Mouse (Mus musculus) gastrocnemius, adult 8-10 months (tissue): ENCODE results near the gene Myh3. TPM values are rescaled to one million over a fixed set of nuclear protein-coding genes. Genes with fewer than 3 reads are reported as not detected.
A peak's percentile ranks its signal among the peaks of the same experiment; 100 is the strongest.

ENCODE experiments used
- DNase-seq, 2 experiments: peaks; one replicate each; pipeline ENCODE4 v3.0.0; 2022; ENCODE audit warnings: low spot score in 2 of 2
- total RNA-seq, 4 experiments: library from RNA; stranded (reverse); gene quantifications; 2 replicates each; pipeline ENCODE4 v1.2.4; 2022

Myh3 gene
- 1 to 10 TPM; 4.4 to 9.9 (median 6.9) TPM for total RNA-seq

DNA sequence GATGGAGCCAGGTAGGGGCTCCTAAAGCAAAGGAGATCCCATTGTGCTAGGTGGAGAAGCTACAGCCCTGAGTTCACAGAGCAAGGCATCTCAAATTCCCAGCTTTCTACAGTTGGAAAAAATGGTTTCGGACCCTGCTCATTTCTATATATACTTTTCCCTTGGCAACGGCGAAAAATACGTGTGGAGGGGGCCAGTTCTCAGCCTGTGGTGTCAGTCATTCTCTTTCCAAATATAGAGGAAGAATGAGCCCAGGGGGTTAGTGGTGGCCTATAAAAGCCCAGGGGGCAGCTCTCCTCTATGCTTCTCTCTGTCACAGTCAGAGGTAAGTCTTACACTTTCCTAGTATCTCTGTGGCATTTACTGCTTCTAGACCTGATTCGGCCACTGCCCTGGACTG, at the start of gene Myh3:
Myh3 (plus strand) TSS at position 301 of the 400 bp plus-strand sequence.
- DNase-seq, result no peak

DNA sequence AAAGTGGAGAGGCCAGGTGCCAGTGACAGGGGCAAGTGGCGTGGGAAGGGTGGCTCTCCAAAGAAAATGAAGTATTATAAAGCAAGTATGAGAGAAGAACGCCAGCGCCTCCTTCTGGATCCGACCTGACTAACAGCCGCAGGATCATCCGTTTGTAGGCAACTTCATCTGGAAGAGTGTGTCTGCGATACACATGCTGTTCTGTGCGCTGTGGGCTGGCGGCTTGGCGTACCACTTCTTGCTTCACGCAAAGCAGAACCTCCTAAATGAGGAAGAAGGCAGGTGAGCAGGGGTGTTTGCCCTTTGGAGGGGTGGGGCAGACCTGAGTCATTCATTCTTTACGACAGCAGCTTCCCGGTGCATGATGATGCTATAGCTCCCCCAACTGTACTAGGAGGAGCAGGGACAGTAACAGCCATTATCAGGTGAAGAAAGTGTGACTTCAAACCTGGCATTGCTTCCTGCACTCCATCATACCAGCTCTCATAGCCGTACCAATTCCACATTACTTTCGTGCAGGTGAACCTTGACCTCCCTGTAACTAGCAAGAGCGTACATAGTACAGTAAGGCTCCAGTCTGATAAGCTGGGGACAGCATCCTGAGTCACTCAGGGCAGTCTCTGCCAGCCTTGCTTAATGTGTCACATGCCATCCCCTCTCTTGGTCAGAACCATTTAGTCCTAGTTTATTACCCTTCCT, 47.0 kb upstream of the Myh3 start:
- DNase-seq, result no peak

DNA sequence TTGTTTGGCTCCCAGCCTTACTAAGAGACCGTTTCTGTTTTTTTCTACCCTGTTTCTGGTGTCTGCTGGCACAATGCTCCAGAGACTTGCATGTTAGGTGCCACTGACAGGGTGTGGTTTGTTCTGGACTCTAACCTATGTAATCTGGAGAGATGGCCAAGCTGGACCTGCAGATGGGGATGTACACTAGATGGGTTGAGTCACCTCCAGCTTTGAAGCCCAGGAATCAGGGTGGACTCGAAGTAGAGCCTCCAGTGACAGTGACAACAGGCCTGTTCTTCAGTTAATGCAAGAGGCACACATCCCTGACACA, 46.5 kb upstream of the Myh3 start:
- DNase-seq, result no peak

DNA sequence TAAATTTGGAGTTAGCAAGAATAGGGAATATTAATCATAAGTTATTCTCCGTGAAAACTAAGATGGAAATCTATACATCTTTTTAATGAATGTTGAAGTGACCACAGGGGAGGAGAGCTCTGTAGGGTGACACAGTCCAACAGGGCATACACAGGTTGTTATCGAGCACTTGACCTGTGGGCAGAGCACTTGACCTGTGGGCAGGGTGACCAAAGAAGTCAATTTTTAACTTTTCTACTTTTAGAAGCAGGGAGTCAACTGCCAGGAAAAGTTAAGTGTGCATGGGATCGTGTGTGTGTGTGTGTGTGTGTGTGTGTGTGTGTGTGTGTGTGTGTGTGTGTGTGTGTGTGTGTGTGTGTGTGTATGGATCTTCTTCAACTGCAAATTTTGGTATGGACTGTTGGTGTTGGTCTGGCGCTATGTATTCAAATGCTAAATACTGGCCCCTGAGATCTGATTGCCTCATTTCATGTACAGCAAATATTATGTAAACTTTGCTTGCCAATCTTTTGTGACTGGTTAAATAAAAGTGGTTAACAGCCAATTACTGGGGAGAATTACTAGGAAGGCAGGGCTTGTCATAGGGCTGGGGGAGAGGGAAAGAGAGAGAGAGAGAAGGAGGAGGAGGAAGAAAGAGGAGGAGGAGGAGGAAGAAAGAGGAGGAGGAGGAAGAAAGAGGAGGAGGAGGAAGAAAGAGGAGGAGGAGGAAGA, 43.2 kb upstream of the Myh3 start:
- no peak for DNase-seq

DNA sequence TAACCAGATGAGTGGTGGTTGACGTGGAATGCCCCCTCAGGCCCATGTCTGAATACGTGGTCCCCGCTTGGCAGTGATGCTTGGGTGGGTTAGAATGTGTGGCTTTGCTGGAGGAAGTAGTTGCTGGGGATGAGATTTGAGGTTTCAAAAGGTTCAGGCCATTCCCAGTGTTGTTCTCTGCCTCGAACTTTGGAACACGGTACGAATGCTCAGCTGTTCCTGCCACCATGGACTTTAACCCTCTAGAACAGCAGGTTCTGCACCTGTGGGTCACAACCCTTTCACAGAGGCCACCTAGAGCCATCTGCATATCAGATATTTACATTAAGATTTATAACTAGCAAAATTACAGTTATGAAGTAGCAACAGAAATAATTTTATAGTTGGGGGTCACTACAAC, 41.9 kb upstream of the Myh3 start:
- DNase-seq, result no peak

DNA sequence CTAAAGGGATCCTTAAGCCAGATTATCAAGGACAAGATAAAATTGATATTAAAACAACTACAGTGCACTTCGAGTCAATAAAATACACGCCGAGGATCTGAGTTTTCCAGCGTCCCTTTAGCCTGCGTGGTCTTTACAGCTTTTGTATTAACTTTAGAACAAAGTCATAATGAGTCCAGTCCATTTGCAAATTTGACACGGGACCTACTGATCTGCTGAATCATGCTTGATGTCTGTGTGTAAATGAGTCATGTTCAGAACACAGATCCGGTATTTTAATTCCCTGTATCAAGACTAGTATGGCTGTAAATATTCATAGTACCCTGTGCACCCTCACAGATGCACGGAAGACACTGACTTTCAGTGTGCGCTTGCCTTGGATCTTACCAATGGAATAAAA, 41.2 kb upstream of the Myh3 start:
- DNase-seq, result no peak

DNA sequence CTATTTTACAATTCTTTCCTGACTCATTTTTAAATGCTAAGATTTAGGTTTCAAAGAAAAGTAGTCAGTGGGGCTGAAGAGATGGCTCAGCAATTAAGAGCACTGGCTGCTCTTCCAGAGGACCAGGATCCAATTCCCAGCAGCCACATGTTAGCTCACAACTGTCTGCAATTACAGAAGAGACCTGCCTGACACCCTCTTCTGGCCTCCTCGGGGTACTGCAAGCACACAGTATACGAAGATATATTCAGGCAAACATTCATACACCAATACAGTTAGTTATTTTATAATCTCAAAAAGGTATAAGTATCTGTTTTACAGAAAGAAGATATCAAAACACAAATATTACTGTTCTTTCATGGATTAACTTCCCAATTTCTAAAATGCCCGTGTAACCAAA, 38.3 kb upstream of the Myh3 start:
- no peak for DNase-seq

GRCm38 (mm10) chr11:67040483-67040882, 37.6 kb upstream of the Myh3 start:
- no peak for DNase-seq

GRCm38 (mm10) chr11:67043007-67043406, 35.1 kb upstream of the Myh3 start:
- DNase-seq, result no peak

DNA sequence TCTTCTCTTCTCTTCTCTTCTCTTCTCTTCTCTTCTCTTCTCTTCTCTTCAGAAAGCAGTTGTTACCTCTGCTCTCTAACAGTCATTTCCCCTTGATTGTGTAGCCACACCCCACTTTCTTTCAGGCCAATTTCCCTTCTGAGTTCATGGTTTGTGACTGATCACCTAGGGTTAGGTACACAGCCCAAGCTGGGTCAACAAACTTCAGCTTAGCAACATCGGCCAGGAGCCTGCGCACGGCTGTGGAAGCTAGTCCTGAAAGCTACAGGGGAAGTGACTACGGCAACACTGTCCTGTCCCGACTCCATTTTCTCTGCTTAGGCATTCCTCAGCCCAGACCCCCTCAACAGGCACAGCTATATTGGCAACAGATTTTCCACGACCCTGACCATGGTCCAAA, 33.1 kb upstream of the Myh3 start:
- no peak for DNase-seq

GRCm38 (mm10) chr11:67047199-67047598, 30.9 kb upstream of the Myh3 start:
- DNase-seq, result no peak

DNA sequence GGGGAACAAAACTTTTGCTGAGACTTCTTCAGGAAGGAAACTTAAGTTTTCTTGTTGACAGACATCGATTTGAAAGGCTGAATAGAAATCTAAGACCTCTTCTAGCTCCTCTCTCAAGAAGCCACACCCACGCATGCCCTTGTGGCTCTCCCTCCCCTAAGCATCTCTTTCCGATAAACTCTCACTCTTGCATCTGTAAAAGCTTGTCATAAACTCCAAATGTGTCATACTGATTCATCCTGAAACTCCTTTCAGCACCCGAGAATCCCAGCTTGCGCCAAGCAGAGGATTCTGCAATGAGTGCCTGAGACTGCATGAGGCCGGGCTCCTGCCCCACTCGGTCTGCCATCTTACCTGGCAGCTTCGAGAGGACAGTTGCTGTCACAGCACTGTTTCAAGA, 29.6 kb upstream of the Myh3 start:
- no peak for DNase-seq

DNA sequence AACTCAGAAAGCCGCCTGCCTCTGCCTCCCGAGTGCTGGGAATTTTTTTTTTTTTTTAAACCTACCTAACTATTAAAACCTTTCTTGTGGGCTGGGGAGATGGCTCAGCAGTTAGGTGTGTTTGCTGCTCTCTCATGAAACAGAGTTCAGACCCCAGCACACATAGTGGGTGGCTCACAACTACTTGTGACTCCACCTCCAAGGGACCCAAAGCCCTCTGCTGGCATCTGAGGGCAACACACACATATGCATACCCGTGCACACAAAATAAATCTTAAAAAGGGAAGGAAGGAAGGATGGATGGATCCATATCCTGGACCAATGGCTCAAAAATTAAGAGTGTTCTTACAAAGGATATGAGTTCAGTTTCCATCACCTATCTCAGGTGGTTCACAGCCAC, 28.8 kb upstream of the Myh3 start:
- no peak for DNase-seq

- DNase-seq, result no peak
Observed at GRCm38 (mm10) chr11:67051676-67052320, 26.3 kb upstream of the Myh3 start.

- DNase-seq, result peak; percentile 72 to 84
Observed at GRCm38 (mm10) chr11:67052321-67052952, 25.7 kb upstream of the Myh3 start, which contains the start of the genes Adprm and Sco1. Gene Adprm, minus strand, starts transcription at chr11:67052594. Gene Sco1, plus strand, starts transcription at chr11:67052670.

- DNase-seq, result no peak
Observed at GRCm38 (mm10) chr11:67054754-67055365, 23.2 kb upstream of the Myh3 start.

GRCm38 (mm10) chr11:67061311-67061710, 16.8 kb upstream of the Myh3 start:
- DNase-seq, result no peak

- DNase-seq, result no peak
Observed at GRCm38 (mm10) chr11:67062726-67063125, 15.4 kb upstream of the Myh3 start.

DNA sequence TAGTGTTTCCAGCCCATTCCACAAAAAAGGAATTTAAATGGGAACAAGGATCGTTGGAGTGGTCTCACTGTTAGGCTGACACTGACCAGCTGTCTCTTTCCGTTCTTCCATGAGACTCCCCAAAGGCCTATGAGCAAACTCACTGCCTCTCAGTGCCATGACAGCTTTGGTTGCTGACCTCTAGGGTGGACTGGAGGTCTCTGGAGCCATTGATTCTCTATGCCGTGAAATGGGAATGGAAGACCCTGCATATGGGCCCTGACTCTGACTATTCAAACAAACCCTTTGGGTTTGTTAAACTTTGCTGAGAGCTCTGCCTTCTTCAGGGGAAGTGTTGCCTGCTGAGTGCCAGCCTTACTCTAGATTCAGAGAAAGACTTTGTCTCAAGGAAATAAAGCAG, 10.4 kb upstream of the Myh3 start:
- no peak for DNase-seq

DNA sequence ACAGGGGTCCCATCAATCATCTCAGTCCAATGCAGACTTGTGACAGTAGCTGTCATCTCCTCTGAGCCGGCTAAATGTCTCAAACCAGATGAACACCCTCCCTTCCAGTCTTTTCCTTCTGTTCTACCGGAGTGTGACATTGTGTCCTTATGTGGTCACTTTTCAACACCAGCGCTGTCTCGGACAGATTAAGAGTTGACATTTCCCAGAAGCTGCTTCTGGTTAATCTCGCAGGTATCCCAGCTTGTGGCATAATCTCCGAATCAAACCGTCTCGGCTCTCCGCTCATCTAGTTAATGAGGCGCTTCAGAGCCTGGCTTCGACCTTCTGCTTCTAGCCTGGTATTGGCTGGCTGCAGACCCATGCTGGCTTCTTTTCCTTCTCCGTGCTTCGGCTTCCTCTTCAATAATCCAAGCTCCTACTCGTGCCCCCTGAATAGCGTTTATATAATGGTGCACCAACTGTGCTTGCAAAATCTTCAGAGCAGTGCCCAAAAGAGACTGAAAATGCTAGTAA, 5.4 kb upstream of the Myh3 start:
- no peak for DNase-seq

GRCm38 (mm10) chr11:67075036-67075435, 3.1 kb upstream of the Myh3 start:
- DNase-seq, result no peak

DNA sequence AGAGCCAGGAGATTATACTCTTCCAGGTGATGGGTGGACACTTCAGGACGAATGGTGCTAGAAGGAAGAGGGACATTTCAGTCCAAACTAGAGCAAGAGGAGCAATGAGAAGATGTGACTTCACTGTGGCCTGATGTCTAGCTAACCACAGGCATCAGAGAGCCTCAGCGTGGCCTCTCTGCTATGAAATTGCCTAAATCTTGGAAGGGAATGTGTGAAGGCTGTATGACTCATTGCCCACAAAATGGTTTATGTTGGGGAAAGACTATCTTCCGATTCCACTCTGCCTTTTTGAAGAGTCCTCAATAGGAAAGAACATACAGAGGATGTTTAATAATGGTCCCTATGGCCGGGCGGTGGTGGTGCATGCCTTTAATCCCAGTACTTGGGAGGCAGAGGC, 1.3 kb upstream of the Myh3 start:
- DNase-seq, result no peak
